Mouse (Mus musculus): ENCODE results near the gene Psap. TPM values are rescaled to one million over a fixed set of nuclear protein-coding genes. Genes with fewer than 3 reads are reported as not detected.

Psap gene
- polyA plus RNA-seq, 1 experiment from 2014 or later: 239 TPM

DNA sequence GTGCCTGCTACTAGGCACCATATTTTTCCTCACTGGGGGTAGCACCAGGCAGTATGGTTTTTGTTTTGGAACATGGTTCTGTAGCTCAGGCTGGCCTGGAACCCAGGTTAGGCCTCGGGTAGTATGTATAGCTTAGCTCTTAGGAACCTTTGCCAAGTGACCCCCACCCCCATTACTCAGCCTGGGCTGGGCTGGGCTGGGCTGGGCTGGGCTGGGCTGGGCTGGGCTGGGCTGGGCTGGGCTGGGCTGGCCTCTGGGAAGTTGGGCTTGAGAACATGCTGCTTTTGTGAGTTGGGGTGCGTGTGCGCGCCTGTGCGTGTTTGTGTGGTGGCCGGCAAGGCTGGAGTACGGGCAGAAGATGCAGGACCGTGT lies 13.3 kb downstream of the Psap start:
- Histone ChIP-seq H3K27ac (ENCODE audit: low read depth, low read length) (no peak overlapping the region), H3K4me1 (ENCODE audit: control insufficient read depth, insufficient read depth, low read depth, low read length) (peaks cover 25% of the 10 kb centered on the region), H3K4me2 (ENCODE audit: low read length) (no peak overlapping the region), H3K27me3 (replicated peaks; ENCODE audit: control insufficient read depth, insufficient read depth, low read length) (no peaks in the 10 kb centered on the region), H3K36me3 (ENCODE audit: control insufficient read depth, insufficient read depth, low read length) (peaks cover 20% of the 10 kb centered on the region), H3K9me3 (ENCODE audit: control insufficient read depth, low read length) (no peaks in the 10 kb centered on the region), H3K4me3 (ENCODE audit: low read length) (no peak overlapping the region), H3K9ac (ENCODE audit: low read depth, low read length) (no peak overlapping the region)
- ATAC-seq: no peak
- 84% methylated on average over 8 of the region's 8 CpGs for WGBS

- Histone ChIP-seq H3K9ac (ENCODE audit: low read depth, low read length) (no peak overlapping the region), H3K27ac (ENCODE audit: low read depth, low read length) (no peak overlapping the region), H3K27me3 (replicated peaks; ENCODE audit: control insufficient read depth, insufficient read depth, low read length) (no peaks in the 10 kb centered on the region), H3K4me1 (ENCODE audit: control insufficient read depth, insufficient read depth, low read depth, low read length) (peaks cover 12% of the 10 kb centered on the region), H3K4me2 (ENCODE audit: low read length) (no peak overlapping the region), H3K4me3 (ENCODE audit: low read length) (no peak overlapping the region), H3K36me3 (ENCODE audit: control insufficient read depth, insufficient read depth, low read length) (peaks cover 20% of the 10 kb centered on the region), H3K9me3 (ENCODE audit: control insufficient read depth, low read length) (no peaks in the 10 kb centered on the region)
- ATAC-seq: no peak
- WGBS: 95% methylated on average over 8 of the region's 8 CpGs
Observed at GRCm38 (mm10) chr10:60292209-60292608, 14.8 kb downstream of the Psap start.

- H3K4me2 ChIP-seq (ENCODE audit: low read length): no peak overlapping the region
- WGBS: 88% methylated on average over 7 of the region's 7 CpGs
- H3K27me3 ChIP-seq (replicated peaks; ENCODE audit: control insufficient read depth, insufficient read depth, low read length): no peaks in the 10 kb centered on the region
- ATAC-seq: no peak
- H3K9me3 ChIP-seq (ENCODE audit: control insufficient read depth, low read length): no peaks in the 10 kb centered on the region
- no peak overlapping the region for H3K27ac ChIP-seq (ENCODE audit: low read depth, low read length)
- no peak overlapping the region for H3K4me3 ChIP-seq (ENCODE audit: low read length)
- H3K4me1 ChIP-seq (ENCODE audit: control insufficient read depth, insufficient read depth, low read depth, low read length): peaks cover 8% of the 10 kb centered on the region
- no peak overlapping the region for H3K9ac ChIP-seq (ENCODE audit: low read depth, low read length)
- peaks cover 29% of the 10 kb centered on the region for H3K36me3 ChIP-seq (ENCODE audit: control insufficient read depth, insufficient read depth, low read length)
Observed at GRCm38 (mm10) chr10:60294621-60295020, 17.2 kb downstream of the Psap start.

- no peak overlapping the region for H3K9ac ChIP-seq (ENCODE audit: low read depth, low read length)
- ATAC-seq: no peak
- H3K27ac ChIP-seq (ENCODE audit: low read depth, low read length): no peak overlapping the region
- no peak overlapping the region for H3K4me3 ChIP-seq (ENCODE audit: low read length)
- no peaks in the 10 kb centered on the region for H3K9me3 ChIP-seq (ENCODE audit: control insufficient read depth, low read length)
- H3K27me3 ChIP-seq (replicated peaks; ENCODE audit: control insufficient read depth, insufficient read depth, low read length): no peaks in the 10 kb centered on the region
- 89% methylated on average over 3 of the region's 3 CpGs for WGBS
- H3K36me3 ChIP-seq (ENCODE audit: control insufficient read depth, insufficient read depth, low read length): peaks cover 37% of the 10 kb centered on the region
- H3K4me2 ChIP-seq (ENCODE audit: low read length): no peak overlapping the region
- peaks cover 3% of the 10 kb centered on the region; the same call in 1 of the 2 replicates for H3K4me1 ChIP-seq (ENCODE audit: control insufficient read depth, insufficient read depth, low read depth, low read length)
Observed at GRCm38 (mm10) chr10:60295356-60295755, 17.9 kb downstream of the Psap start.

DNA sequence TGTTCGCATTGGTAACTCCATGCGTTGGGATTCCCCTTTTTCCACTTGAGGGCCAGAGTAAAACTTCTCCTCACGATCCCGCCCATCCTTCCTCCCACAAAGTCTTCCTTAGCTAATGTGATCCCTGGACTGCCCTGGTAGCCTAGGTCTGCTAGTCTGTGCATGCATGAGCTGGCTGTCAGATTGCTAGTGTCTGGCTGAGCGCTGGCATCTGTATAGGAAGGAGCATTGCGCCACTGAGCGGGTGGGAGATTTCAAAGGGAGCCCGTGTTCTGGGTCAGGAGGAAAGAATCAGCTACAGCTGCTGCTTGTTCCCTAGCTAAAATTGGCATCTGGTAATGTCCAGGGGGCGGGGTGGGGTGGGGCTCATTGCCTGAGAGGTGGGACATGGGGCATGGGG lies 18.6 kb downstream of the Psap start:
- H3K9ac ChIP-seq (ENCODE audit: low read depth, low read length): no peak overlapping the region
- 81% methylated on average over 9 of the region's 9 CpGs for WGBS

DNA sequence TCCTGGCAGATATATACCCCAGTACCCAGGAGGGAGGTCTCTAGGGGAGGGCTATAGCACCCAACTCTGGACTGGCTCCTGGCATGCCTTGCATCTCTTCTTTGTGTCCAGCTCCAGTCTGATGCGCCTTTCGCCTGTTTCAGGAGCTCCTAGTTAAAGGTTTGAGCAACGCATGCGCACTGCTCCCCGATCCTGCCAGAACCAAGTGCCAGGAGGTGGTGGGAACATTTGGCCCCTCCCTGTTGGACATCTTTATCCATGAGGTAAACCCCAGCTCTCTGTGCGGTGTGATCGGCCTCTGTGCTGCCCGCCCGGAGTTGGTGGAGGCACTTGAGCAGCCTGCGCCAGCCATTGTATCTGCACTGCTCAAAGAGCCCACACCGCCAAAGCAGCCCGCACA lies 22.2 kb downstream of the Psap start:
- no peak for ATAC-seq
- 95% methylated on average over 12 of the region's 12 CpGs for WGBS
- H3K9me3 ChIP-seq (ENCODE audit: control insufficient read depth, low read length): no peaks in the 10 kb centered on the region
- no peak overlapping the region for H3K4me2 ChIP-seq (ENCODE audit: low read length)
- H3K27ac ChIP-seq (ENCODE audit: low read depth, low read length): no peak overlapping the region
- H3K4me3 ChIP-seq (ENCODE audit: low read length): no peak overlapping the region
- H3K27me3 ChIP-seq (replicated peaks; ENCODE audit: control insufficient read depth, insufficient read depth, low read length): no peaks in the 10 kb centered on the region
- H3K4me1 ChIP-seq (ENCODE audit: control insufficient read depth, insufficient read depth, low read depth, low read length): no peaks in the 10 kb centered on the region
- H3K9ac ChIP-seq (ENCODE audit: low read depth, low read length): no peak overlapping the region
- H3K36me3 ChIP-seq (ENCODE audit: control insufficient read depth, insufficient read depth, low read length): peaks cover 39% of the 10 kb centered on the region

More for the DNA sequence above, 18.6 kb downstream of the Psap start:
- H3K4me2 ChIP-seq (ENCODE audit: low read length): no peak overlapping the region
- H3K36me3 ChIP-seq (ENCODE audit: control insufficient read depth, insufficient read depth, low read length): peaks cover 43% of the 10 kb centered on the region
- no peak overlapping the region for H3K27ac ChIP-seq (ENCODE audit: low read depth, low read length)
- ATAC-seq: no peak
- H3K9me3 ChIP-seq (ENCODE audit: control insufficient read depth, low read length): no peaks in the 10 kb centered on the region
- no peak overlapping the region for H3K4me3 ChIP-seq (ENCODE audit: low read length)
- H3K27me3 ChIP-seq (replicated peaks; ENCODE audit: control insufficient read depth, insufficient read depth, low read length): no peaks in the 10 kb centered on the region
- no peaks in the 10 kb centered on the region for H3K4me1 ChIP-seq (ENCODE audit: control insufficient read depth, insufficient read depth, low read depth, low read length)

GRCm38 (mm10) chr10:60303419-60303818 lies 26.0 kb downstream of the Psap start:
- H3K27me3 ChIP-seq (replicated peaks; ENCODE audit: control insufficient read depth, insufficient read depth, low read length): no peaks in the 10 kb centered on the region
- ATAC-seq: no peak
- no peak overlapping the region for H3K4me2 ChIP-seq (ENCODE audit: low read length)
- H3K9ac ChIP-seq (ENCODE audit: low read depth, low read length): no peak overlapping the region
- H3K36me3 ChIP-seq (ENCODE audit: control insufficient read depth, insufficient read depth, low read length): peaks cover 28% of the 10 kb centered on the region
- H3K4me3 ChIP-seq (ENCODE audit: low read length): no peak overlapping the region
- 0 out of 2 replicates have a peak, but pooled peaks cover 2% of the 10 kb centered on the region for H3K4me1 ChIP-seq (ENCODE audit: control insufficient read depth, insufficient read depth, low read depth, low read length)
- no peak overlapping the region for H3K27ac ChIP-seq (ENCODE audit: low read depth, low read length)
- WGBS: 83% methylated on average over 17 of the region's 17 CpGs
- no peaks in the 10 kb centered on the region for H3K9me3 ChIP-seq (ENCODE audit: control insufficient read depth, low read length)

DNA sequence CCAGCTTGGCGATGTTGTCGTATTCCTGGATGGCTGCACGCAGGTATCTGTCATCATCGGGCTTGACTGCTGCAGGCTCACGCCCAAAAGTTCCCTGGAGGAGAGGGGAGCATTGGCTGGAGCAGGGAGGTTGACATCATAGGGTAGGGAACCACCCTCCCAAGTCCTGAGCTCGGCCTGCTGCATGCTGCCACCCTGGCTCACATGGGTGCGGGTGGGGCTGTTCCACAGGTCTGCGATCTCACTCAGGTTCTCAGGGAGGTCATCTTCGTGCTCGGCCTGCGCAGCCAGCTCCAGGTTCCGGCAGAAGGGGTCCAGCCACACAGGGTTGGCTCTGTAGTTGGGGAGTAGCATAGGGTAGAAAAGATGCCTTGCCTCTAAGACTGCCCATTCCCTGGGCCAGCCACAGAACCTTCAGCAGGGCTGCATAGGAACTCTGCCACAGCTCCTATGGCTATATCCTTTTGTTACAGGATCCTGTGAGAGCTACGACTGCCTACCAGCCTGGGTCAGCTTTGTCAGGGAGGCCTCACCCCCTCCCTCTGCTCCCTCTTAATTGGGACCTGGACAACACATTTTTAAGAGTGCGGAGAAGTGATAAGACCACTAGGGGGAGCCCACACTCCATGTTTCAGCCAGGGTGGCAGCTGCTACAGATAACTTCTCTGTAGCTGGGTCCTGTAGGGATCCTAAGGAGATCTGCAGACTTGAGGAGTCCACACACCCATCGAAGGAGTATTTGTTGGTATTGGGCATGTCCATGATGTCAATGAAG lies 27.6 kb downstream of the Psap start:
- no peak overlapping the region for H3K4me2 ChIP-seq (ENCODE audit: low read length)
- no peaks in the 10 kb centered on the region for H3K9me3 ChIP-seq (ENCODE audit: control insufficient read depth, low read length)
- H3K4me3 ChIP-seq (ENCODE audit: low read length): no peak overlapping the region
- no peaks in the 10 kb centered on the region for H3K27me3 ChIP-seq (replicated peaks; ENCODE audit: control insufficient read depth, insufficient read depth, low read length)
- 65% methylated on average over 15 of the region's 15 CpGs for WGBS
- H3K4me1 ChIP-seq (ENCODE audit: control insufficient read depth, insufficient read depth, low read depth, low read length): 0 out of 2 replicates have a peak, but pooled peaks cover 2% of the 10 kb centered on the region
- no peak overlapping the region for H3K9ac ChIP-seq (ENCODE audit: low read depth, low read length)
- H3K36me3 ChIP-seq (ENCODE audit: control insufficient read depth, insufficient read depth, low read length): peaks cover 17% of the 10 kb centered on the region
- no peak overlapping the region for H3K27ac ChIP-seq (ENCODE audit: low read depth, low read length)
- peak; percentile 87 for ATAC-seq

GRCm38 (mm10) chr10:60310629-60311028 lies 33.2 kb downstream of the Psap start:
- Histone ChIP-seq H3K4me1 (ENCODE audit: control insufficient read depth, insufficient read depth, low read depth, low read length) (no peaks in the 10 kb centered on the region), H3K9me3 (ENCODE audit: control insufficient read depth, low read length) (no peaks in the 10 kb centered on the region), H3K9ac (ENCODE audit: low read depth, low read length) (no peak overlapping the region), H3K4me2 (ENCODE audit: low read length) (no peak overlapping the region), H3K4me3 (ENCODE audit: low read length) (no peak overlapping the region), H3K27ac (ENCODE audit: low read depth, low read length) (no peak overlapping the region), H3K27me3 (replicated peaks; ENCODE audit: control insufficient read depth, insufficient read depth, low read length) (no peaks in the 10 kb centered on the region), H3K36me3 (ENCODE audit: control insufficient read depth, insufficient read depth, low read length) (no peaks in the 10 kb centered on the region)
- ATAC-seq: no peak
- WGBS: 85% methylated on average over 11 of the region's 13 CpGs
